Mouse (Mus musculus) midbrain, embryonic 14.5 days (tissue): ENCODE results near the gene Rnf216. TPM values are rescaled to one million over a fixed set of nuclear protein-coding genes. Genes with fewer than 3 reads are reported as not detected.

Source experiments
- ATAC-seq: fragments of 200-750 bp; cut with Nextera tagmentation; 2 replicates; pipeline ENCODE4 v1.8.0; 2017; ENCODE audit warnings: moderate number of reproducible peaks, moderate library complexity; ENCODE audit not compliant: low FRiP score, low TSS enrichment
- DNase-seq: peaks from one replicate; pipeline ENCODE4 v3.0.0-alpha.2; 2015
- H3K27ac ChIP-seq: fragments of 300-500 bp; sonication (generic); replicated peaks from 2 replicates; pipeline ENCODE4 v1.5.1; 2014; ENCODE audit warnings: mild to moderate bottlenecking, low read depth, low read length, moderate library complexity
- H3K27me3 ChIP-seq: fragments of 300-500 bp; sonication (generic); 2 replicates; pipeline ENCODE4 v1.6.1; 2014; ENCODE audit warnings: low read length, control low read depth, mixed read lengths; ENCODE audit not compliant: control insufficient read depth, insufficient read depth
- H3K36me3 ChIP-seq: fragments of 300-500 bp; sonication (generic); 2 replicates; pipeline ENCODE4 v1.6.1; 2014; ENCODE audit warnings: low read length, control low read depth; ENCODE audit not compliant: control insufficient read depth, insufficient read depth
- H3K4me1 ChIP-seq: fragments of 300-500 bp; sonication (generic); 2 replicates; pipeline ENCODE4 v1.6.1; 2014; ENCODE audit warnings: mild to moderate bottlenecking, antibody characterized with exemption, low read length, control low read depth; ENCODE audit not compliant: control insufficient read depth, insufficient read depth
- H3K4me2 ChIP-seq: fragments of 300-500 bp; sonication (generic); 2 replicates; pipeline ENCODE4 v1.6.1; 2014; ENCODE audit warnings: mild to moderate bottlenecking, low read length, moderate library complexity
- H3K4me3 ChIP-seq: fragments of 300-500 bp; sonication (generic); replicated peaks from 2 replicates; pipeline ENCODE4 v1.5.1; 2014; ENCODE audit warnings: low read depth, low read length
- H3K9ac ChIP-seq: fragments of 300-500 bp; sonication (generic); replicated peaks from 2 replicates; pipeline ENCODE4 v1.6.1; 2014; ENCODE audit warnings: mild to moderate bottlenecking, low read length, moderate library complexity
- H3K9me3 ChIP-seq: fragments of 300-500 bp; sonication (generic); 2 replicates; pipeline ENCODE4 v1.6.1; 2016; ENCODE audit warnings: low read length, control low read depth, mixed read lengths; ENCODE audit not compliant: control insufficient read depth
- WGBS: fragments of 180-500 bp; shearing (Covaris S2); extraction: QIAGEN DNeasy Blood & Tissue Kit; methylation state at CpG from one replicate; pipeline ENCODE4 v1.1.7; 2014; 5-methylcytosine and 5-hydroxymethylcytosine counted together
- polyA plus RNA-seq: library from polyadenylated mRNA; unstranded; fragments of >200 nt; fragmentation: Nextera tagmentation; extraction: Ambion mirVana; gene quantifications from 2 replicates; pipeline ENCODE4 v1.2.1, GENCODE M21; 2014

The Rnf216 gene
- polyA plus RNA-seq, 1 experiment from 2014 or later = 32.1 TPM

GRCm38 (mm10) chr5:143079806-143080205, 33.0 kb downstream of the Rnf216 start:
- Histone ChIP-seq H3K9ac (no peak overlapping the region), H3K36me3 (peaks cover 76% of the 10 kb centered on the region), H3K27me3 (no peaks in the 10 kb centered on the region), H3K9me3 (no peaks in the 10 kb centered on the region), H3K4me1 (no peaks in the 10 kb centered on the region), H3K27ac (no peak overlapping the region), H3K4me2 (no peak overlapping the region), H3K4me3 (no peak overlapping the region)
- ATAC-seq (no peak), DNase-seq (no peak)
- 98% methylated on average over 1 of the region's 1 CpGs for WGBS

DNA sequence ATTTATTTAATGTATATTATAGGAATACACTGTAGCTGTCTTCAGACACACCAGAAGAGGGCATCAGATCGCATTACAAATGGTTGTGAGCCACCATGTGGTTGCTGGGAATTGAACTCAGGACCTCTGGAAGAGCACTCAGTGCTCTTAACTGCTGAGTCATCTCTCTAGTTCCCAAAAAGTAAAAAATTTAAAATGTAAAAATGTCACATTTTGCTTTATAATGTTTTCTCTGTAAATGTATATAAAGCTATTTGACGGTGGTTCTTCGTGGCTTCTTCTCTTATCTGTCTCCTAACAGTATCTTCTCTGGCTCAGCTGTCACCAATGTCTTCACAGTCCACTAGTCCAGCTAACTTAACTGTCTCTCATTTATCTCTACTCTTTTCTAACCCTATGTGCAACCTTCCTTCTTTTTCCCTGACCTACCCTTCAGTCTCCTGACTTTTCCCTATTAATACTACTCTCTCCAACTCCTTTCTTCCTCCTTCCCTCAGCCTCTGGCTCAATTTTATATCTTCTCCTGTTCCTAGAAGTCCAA, 36.1 kb downstream of the Rnf216 start:
- Histone ChIP-seq H3K27ac (no peak overlapping the region), H3K4me1 (no peaks in the 10 kb centered on the region), H3K4me3 (no peak overlapping the region), H3K27me3 (no peaks in the 10 kb centered on the region), H3K36me3 (peaks cover 75% of the 10 kb centered on the region), H3K9me3 (no peaks in the 10 kb centered on the region), H3K9ac (no peak overlapping the region), H3K4me2 (no peak overlapping the region)
- ATAC-seq (no peak), DNase-seq (no peak)
- 95% methylated on average over 3 of the region's 3 CpGs for WGBS

DNA sequence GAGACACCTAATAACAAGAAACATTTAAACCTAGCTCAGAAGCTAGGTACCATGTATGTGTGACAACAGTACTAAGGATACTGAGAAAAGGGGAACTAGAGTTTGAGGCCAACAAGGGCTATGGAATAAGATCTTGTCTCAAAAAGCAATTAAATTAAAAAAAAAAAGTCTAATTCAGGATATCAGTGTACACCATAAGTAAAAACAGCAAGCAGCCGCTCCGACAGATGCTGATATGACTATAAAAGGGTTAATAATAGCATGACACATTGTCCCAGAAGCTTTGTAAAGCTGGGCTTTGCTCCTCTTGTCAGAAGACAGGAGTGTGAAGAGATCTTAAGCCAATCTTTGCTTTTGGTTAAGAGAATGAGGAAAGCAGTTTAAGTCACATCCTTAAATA, 36.8 kb downstream of the Rnf216 start:
- Histone ChIP-seq H3K9ac (no peak overlapping the region), H3K9me3 (no peaks in the 10 kb centered on the region), H3K4me3 (no peak overlapping the region), H3K4me2 (no peak overlapping the region), H3K27ac (no peak overlapping the region), H3K27me3 (no peaks in the 10 kb centered on the region), H3K4me1 (no peaks in the 10 kb centered on the region), H3K36me3 (peaks cover 73% of the 10 kb centered on the region)
- no peak for ATAC-seq
- DNase-seq = no peak
- WGBS = 95% methylated on average over 2 of the region's 2 CpGs

- no peaks in the 10 kb centered on the region for H3K9me3 ChIP-seq
- no peak overlapping the region for H3K27ac ChIP-seq
- no peak for DNase-seq
- no peak overlapping the region for H3K4me2 ChIP-seq
- H3K4me3 ChIP-seq = no peak overlapping the region
- H3K27me3 ChIP-seq = no peaks in the 10 kb centered on the region
- no peak overlapping the region for H3K9ac ChIP-seq
- H3K36me3 ChIP-seq = peaks cover 54% of the 10 kb centered on the region
- no peak for ATAC-seq
- no peaks in the 10 kb centered on the region for H3K4me1 ChIP-seq
- WGBS = 93% methylated on average over 2 of the region's 2 CpGs
These were observed 43.7 kb downstream of the Rnf216 start for GRCm38 (mm10) chr5:143069048-143069447.

GRCm38 (mm10) chr5:143068382-143068781, 44.4 kb downstream of the Rnf216 start:
- no peak overlapping the region for H3K27ac ChIP-seq
- H3K9ac ChIP-seq = no peak overlapping the region
- H3K4me1 ChIP-seq = no peaks in the 10 kb centered on the region
- no peak overlapping the region for H3K4me2 ChIP-seq
- H3K4me3 ChIP-seq = no peak overlapping the region
- ATAC-seq (no peak), DNase-seq (no peak)
- no peaks in the 10 kb centered on the region for H3K27me3 ChIP-seq
- H3K36me3 ChIP-seq = peaks cover 52% of the 10 kb centered on the region
- no peaks in the 10 kb centered on the region for H3K9me3 ChIP-seq
- WGBS = 94% methylated on average over 3 of the region's 3 CpGs

GRCm38 (mm10) chr5:143066551-143066958, 46.2 kb downstream of the Rnf216 start:
- no peak overlapping the region for H3K27ac ChIP-seq
- H3K27me3 ChIP-seq = no peaks in the 10 kb centered on the region
- ATAC-seq = no peak
- peak; percentile 94 for DNase-seq
- no peaks in the 10 kb centered on the region for H3K9me3 ChIP-seq
- H3K4me2 ChIP-seq = no peak overlapping the region
- no peaks in the 10 kb centered on the region for H3K4me1 ChIP-seq
- 13% methylated on average over 1 of the region's 1 CpGs for WGBS
- H3K9ac ChIP-seq = no peak overlapping the region
- H3K4me3 ChIP-seq = no peak overlapping the region
- H3K36me3 ChIP-seq = peaks cover 50% of the 10 kb centered on the region

- no peaks in the 10 kb centered on the region for H3K27me3 ChIP-seq
- 100% methylated on average over 1 of the region's 1 CpGs for WGBS
- H3K9ac ChIP-seq = no peak overlapping the region
- DNase-seq = no peak
- peaks cover 50% of the 10 kb centered on the region for H3K36me3 ChIP-seq
- H3K4me2 ChIP-seq = no peak overlapping the region
- no peaks in the 10 kb centered on the region for H3K4me1 ChIP-seq
- H3K4me3 ChIP-seq = no peak overlapping the region
- H3K27ac ChIP-seq = no peak overlapping the region
- ATAC-seq = no peak
- H3K9me3 ChIP-seq = no peaks in the 10 kb centered on the region
These were observed 46.7 kb downstream of the Rnf216 start for GRCm38 (mm10) chr5:143066096-143066495.

- ATAC-seq = no peak
- no peak overlapping the region for H3K9ac ChIP-seq
- peak; percentile 28 for DNase-seq
- H3K4me3 ChIP-seq = no peak overlapping the region
- H3K4me2 ChIP-seq = no peak overlapping the region
- H3K27ac ChIP-seq = no peak overlapping the region
- H3K4me1 ChIP-seq = no peaks in the 10 kb centered on the region
- no peaks in the 10 kb centered on the region for H3K27me3 ChIP-seq
- H3K9me3 ChIP-seq = no peaks in the 10 kb centered on the region
- WGBS = 89% methylated on average over 2 of the region's 2 CpGs
- H3K36me3 ChIP-seq = peaks cover 50% of the 10 kb centered on the region
These were observed 47.6 kb downstream of the Rnf216 start for GRCm38 (mm10) chr5:143065230-143065629.

- 88% methylated on average over 3 of the region's 3 CpGs for WGBS
- ATAC-seq (no peak), DNase-seq (no peak)
- Histone ChIP-seq H3K27me3 (no peaks in the 10 kb centered on the region), H3K9ac (no peak overlapping the region), H3K36me3 (peaks cover 36% of the 10 kb centered on the region), H3K27ac (peak overlapping the region; percentile 14; the same call in 1 of the 2 replicates), H3K4me2 (no peak overlapping the region), H3K4me1 (no peaks in the 10 kb centered on the region; the same call in 1 of the 2 replicates), H3K4me3 (no peak overlapping the region), H3K9me3 (no peaks in the 10 kb centered on the region)
These were observed 50.5 kb downstream of the Rnf216 start for GRCm38 (mm10) chr5:143062251-143062650.
